Mouse (Mus musculus) CH12.LX (cell line): ENCODE data around the gene Bud23. TPM values are rescaled to one million over a fixed set of nuclear protein-coding genes. Genes with fewer than 3 reads are reported as not detected.

Experiments used
- DNase-seq: peaks from one replicate; pipeline ENCODE4 v3.0.0-alpha.2; 2013; ENCODE audit errors: extremely low read depth
- H3K27ac ChIP-seq: 2 replicates; pipeline ENCODE4 v1.5.1; 2012; ENCODE audit warnings: low read depth, mild to moderate bottlenecking, control low read depth, moderate library complexity; ENCODE audit not compliant: insufficient read depth
- H3K27me3 ChIP-seq: replicated peaks from 2 replicates; pipeline ENCODE3; 2012; ENCODE audit warnings: inconsistent platforms
- H3K36me3 ChIP-seq, 2 experiments: replicated peaks in 1 of 2; 2 replicates each; pipeline versions ENCODE3 to v1.6.1; 2012; ENCODE audit warnings: inconsistent platforms in 1 of 2, low read length in 1 of 2, mild to moderate bottlenecking in 1 of 2, mixed read lengths in 1 of 2, moderate library complexity in 1 of 2; ENCODE audit not compliant: control insufficient read depth in 1 of 2, insufficient read depth in 1 of 2
- H3K4me1 ChIP-seq, 2 experiments: 2 replicates each; pipeline ENCODE4 v1.6.1; 2012; ENCODE audit warnings: inconsistent platforms in 1 of 2, moderate library complexity in 1 of 2; ENCODE audit not compliant: insufficient read depth in 2 of 2, control insufficient read depth in 1 of 2
- H3K4me2 ChIP-seq: 2 replicates; pipeline ENCODE4 v1.6.1; 2012; ENCODE audit warnings: low read depth, mild to moderate bottlenecking, control low read depth; ENCODE audit not compliant: poor library complexity, insufficient read depth, severe bottlenecking
- H3K4me3 ChIP-seq, 3 experiments: fragments of 150-350 bp in 1 of 3; sonication (generic) in 1 of 3; replicated peaks in 1 of 3; 2 replicates each; pipeline versions ENCODE3 to v1.5.1; 2011 to 2012; ENCODE audit warnings: low read depth in 2 of 3, low read length in 2 of 3, mild to moderate bottlenecking in 2 of 3, moderate library complexity in 2 of 3, control low read depth in 1 of 3, improper control_type of control experiment in 1 of 3, inconsistent platforms in 1 of 3, mixed read lengths in 1 of 3; ENCODE audit not compliant: poor library complexity in 1 of 3
- H3K79me2 ChIP-seq: replicated peaks from 2 replicates; pipeline ENCODE4 v1.6.1; 2012; ENCODE audit warnings: mild to moderate bottlenecking, moderate library complexity; ENCODE audit not compliant: control insufficient read depth, poor library complexity, insufficient read depth, severe bottlenecking; ENCODE audit errors: extremely low read depth
- H3K9ac ChIP-seq: 2 replicates; pipeline ENCODE4 v1.6.1; 2012; ENCODE audit warnings: low read depth, mild to moderate bottlenecking, control low read depth, moderate library complexity; ENCODE audit not compliant: insufficient read depth
- H3K9me3 ChIP-seq: replicated peaks from 2 replicates; pipeline ENCODE3; 2012; ENCODE audit warnings: low read length, inconsistent platforms, mixed read lengths
- BHLHE40 ChIP-seq: IDR thresholded peaks from 2 replicates; pipeline ENCODE4 v1.6.1; 2011; ENCODE audit warnings: mild to moderate bottlenecking, low read depth, low read length, improper control_type of control experiment
- CHD2 ChIP-seq: IDR thresholded peaks from 2 replicates; pipeline ENCODE4 v1.6.1; 2011; ENCODE audit warnings: low read length, improper control_type of control experiment
- E2F4 ChIP-seq: IDR thresholded peaks from 2 replicates; pipeline ENCODE4 v1.6.1; 2011; ENCODE audit warnings: low read depth, low read length, improper control_type of control experiment; ENCODE audit not compliant: insufficient replicate concordance
- ELF1 ChIP-seq: IDR thresholded peaks from 2 replicates; pipeline ENCODE4 v1.6.1; 2014; ENCODE audit warnings: low read depth, mild to moderate bottlenecking, inconsistent platforms, low read length, improper control_type of control experiment
- EP300 ChIP-seq: IDR thresholded peaks from 2 replicates; pipeline ENCODE4 v1.6.1; 2011; ENCODE audit warnings: low read length, improper control_type of control experiment
- GABPA ChIP-seq: IDR thresholded peaks from 2 replicates; pipeline ENCODE4 v1.6.1; 2012; ENCODE audit warnings: low read depth, low read length, improper control_type of control experiment, inconsistent platforms; ENCODE audit not compliant: insufficient replicate concordance
- HCFC1 ChIP-seq: IDR thresholded peaks from 2 replicates; pipeline ENCODE4 v1.6.1; 2012; ENCODE audit warnings: low read depth, mild to moderate bottlenecking, inconsistent platforms, low read length, improper control_type of control experiment
- IRF4 ChIP-seq: IDR thresholded peaks from 2 replicates; pipeline ENCODE4 v1.6.1; 2014; ENCODE audit warnings: low read depth, mild to moderate bottlenecking, inconsistent platforms, low read length, improper control_type of control experiment
- KAT2A ChIP-seq: IDR thresholded peaks from 2 replicates; pipeline ENCODE4 v1.6.1; 2012; ENCODE audit warnings: low read length, improper control_type of control experiment, inconsistent platforms; ENCODE audit not compliant: insufficient replicate concordance
- MAFK ChIP-seq: IDR thresholded peaks from 2 replicates; pipeline ENCODE4 v1.6.1; 2011; ENCODE audit warnings: low read length, improper control_type of control experiment; ENCODE audit not compliant: insufficient replicate concordance
- MAX ChIP-seq: IDR thresholded peaks from 2 replicates; pipeline ENCODE4 v1.6.1; 2011; ENCODE audit warnings: low read length, improper control_type of control experiment
- MAZ ChIP-seq: IDR thresholded peaks from 2 replicates; pipeline ENCODE4 v1.6.1; 2012; ENCODE audit warnings: low read depth, mild to moderate bottlenecking, inconsistent platforms, low read length, improper control_type of control experiment, moderate library complexity
- MEF2A ChIP-seq: IDR thresholded peaks from 2 replicates; pipeline ENCODE4 v1.6.1; 2014; ENCODE audit warnings: low read depth, mild to moderate bottlenecking, inconsistent platforms, low read length, improper control_type of control experiment, borderline replicate concordance
- MXI1 ChIP-seq: IDR thresholded peaks from 2 replicates; pipeline ENCODE4 v1.6.1; 2011; ENCODE audit warnings: mild to moderate bottlenecking, low read depth, low read length, improper control_type of control experiment
- MYC ChIP-seq: IDR thresholded peaks from 2 replicates; pipeline ENCODE4 v1.6.1; 2011; ENCODE audit warnings: low read depth, mild to moderate bottlenecking, improper control_type of control experiment, low read length
- NELFE ChIP-seq: IDR thresholded peaks from 2 replicates; pipeline ENCODE4 v1.6.1; 2011; ENCODE audit warnings: low read depth, low read length, improper control_type of control experiment
- NRF1 ChIP-seq: IDR thresholded peaks from 2 replicates; pipeline ENCODE4 v1.6.1; 2014; ENCODE audit warnings: low read depth, mild to moderate bottlenecking, inconsistent platforms, low read length, improper control_type of control experiment, moderate library complexity
- PAX5 ChIP-seq: IDR thresholded peaks from 2 replicates; pipeline ENCODE4 v1.6.1; 2012; ENCODE audit warnings: low read length, inconsistent platforms, mixed read lengths
- POLR2A ChIP-seq: IDR thresholded peaks from 2 replicates; pipeline ENCODE4 v1.6.1; 2011; ENCODE audit warnings: low read depth, mild to moderate bottlenecking, improper control_type of control experiment, low read length
- RAD21 ChIP-seq: IDR thresholded peaks from 2 replicates; pipeline ENCODE4 v1.6.1; 2011; ENCODE audit warnings: low read depth, mild to moderate bottlenecking, low read length, improper control_type of control experiment, moderate library complexity
- SIN3A ChIP-seq: IDR thresholded peaks from 2 replicates; pipeline ENCODE4 v1.6.1; 2012; ENCODE audit warnings: low read length, improper control_type of control experiment, inconsistent platforms
- TBP ChIP-seq: conservative IDR thresholded peaks from 2 replicates; pipeline ENCODE4 v1.6.1; 2011; ENCODE audit warnings: low read depth, low read length, improper control_type of control experiment
- TCF12 ChIP-seq: IDR thresholded peaks from 2 replicates; pipeline ENCODE4 v1.6.1; 2014; ENCODE audit warnings: low read depth, mild to moderate bottlenecking, inconsistent platforms, low read length, improper control_type of control experiment
- UBTF ChIP-seq: IDR thresholded peaks from 2 replicates; pipeline ENCODE4 v1.6.1; 2012; ENCODE audit warnings: low read depth, mild to moderate bottlenecking, inconsistent platforms, low read length, improper control_type of control experiment, moderate library complexity
- USF2 ChIP-seq: conservative IDR thresholded peaks from 2 replicates; pipeline ENCODE4 v1.6.1; 2011; ENCODE audit warnings: low read depth, low read length, improper control_type of control experiment
- ZC3H11A ChIP-seq: IDR thresholded peaks from 2 replicates; pipeline ENCODE4 v1.6.1; 2012; ENCODE audit warnings: low read depth, mild to moderate bottlenecking, inconsistent platforms, low read length, improper control_type of control experiment
- ZMIZ1 ChIP-seq: IDR thresholded peaks from 2 replicates; pipeline ENCODE4 v1.6.1; 2012; ENCODE audit warnings: low read depth, mild to moderate bottlenecking, inconsistent platforms, low read length, improper control_type of control experiment
- ZNF384 ChIP-seq: IDR thresholded peaks from 2 replicates; pipeline ENCODE4 v1.6.1; 2012; ENCODE audit warnings: low read depth, low read length, improper control_type of control experiment, inconsistent platforms
- dilution Hi-C: fragments of 300-500 bp; cut with MboI; formaldehyde crosslinking; loops from 2 replicates; pipeline ENCODE4 v1.14.3; 2020; ENCODE audit warnings: low sequenced_read_pairs; ENCODE audit not compliant: extremely low pct_unique_long_range_greater_than_20kb, extremely low pct_ligation_motif_present
- in situ Hi-C: fragments of 300-500 bp; cut with MboI; formaldehyde crosslinking; loops from 3 replicates; pipeline ENCODE4 v1.14.3; 2019; ENCODE audit warnings: low sequenced_read_pairs, low pct_ligation_motif_present, low pct_unique_long_range_greater_than_20kb, mixed read lengths
- polyA plus RNA-seq: library from polyadenylated mRNA; unstranded; fragments of >175 nt; gene quantifications from 2 replicates; pipeline ENCODE4 v1.2.1, GENCODE M21; 2012; ENCODE audit warnings: low read depth; ENCODE audit not compliant: insufficient read length
- total RNA-seq, 2 experiments: library from RNA; depleted of rRNA; stranded (reverse); fragments of 300-350 nt in 1 of 2; fragments of >200 nt in 1 of 2; gene quantifications; 2 replicates each; pipeline ENCODE4 v1.2.3; 2012 to 2014

Bud23 gene
- total and polyA plus RNA-seq, 3 experiments, result 60.7 to 118 (median 62.1) TPM

- peak within 1 kb of the TSS; percentile 75 for H3K9ac ChIP-seq
- TF ChIP-seq TBP (peak; percentile 69), IRF4 (peak; percentile 27; the same call in 1 of the 2 replicates), PAX5 (no peak), HCFC1 (peak; percentile 91), ZNF384 (no peak), NRF1 (peak; percentile 64; the same call in 1 of the 2 replicates), NELFE (peak; percentile 76), RAD21 (no peak), E2F4 (no peak), ELF1 (peak; percentile 80), MXI1 (peak; percentile 90), UBTF (no peak), USF2 (no peak), GABPA (peak; percentile 27; the same call in 1 of the 2 replicates), MAZ (peak; percentile 86), CHD2 (peak; percentile 71), SIN3A (peak; percentile 98), EP300 (no peak), ZMIZ1 (peak; percentile 69), TCF12 (peak; percentile 79), MEF2A (peak; percentile 29; the same call in 1 of the 2 replicates), KAT2A (peak; percentile 75; the same call in 1 of the 2 replicates), MYC (peak; percentile 73; the same call in 1 of the 2 replicates), POLR2A (peak; percentile 92), MAX (peak; percentile 76), MAFK (no peak), BHLHE40 (no peak), ZC3H11A (no peak)
- TF ChIP-seq, all 38 proteins: peak for 18
- peaks cover 7% of the 10 kb centered on the region for H3K79me2 ChIP-seq
- peaks cover 11 to 25% of the 10 kb centered on the region in 2 experiments; a peak in 3 of 4 replicates for H3K4me1 ChIP-seq
- peak; percentile 97 for DNase-seq
- peaks cover 29 to 63% of the 10 kb centered on the region in 2 experiments for H3K36me3 ChIP-seq
- peak within 1 kb of the TSS; percentile 75 for H3K4me2 ChIP-seq
- no peak within 1 kb of the TSS for H3K27ac ChIP-seq
- dilution Hi-C loops, result no loop called here
- no peaks in the 10 kb centered on the region for H3K27me3 ChIP-seq
- in situ Hi-C loops, result no loop called here
- H3K9me3 ChIP-seq, result no peaks in the 10 kb centered on the region
- peak within 1 kb of the TSS; percentile 85 to 96 (median 93) for H3K4me3 ChIP-seq
These were observed 954 bp downstream of the Bud23 start, which contains the start of gene Dnajc30 for GRCm38 (mm10) chr5:135063629-135064381. Dnajc30 (plus strand) TSS chr5:135064202.
